Mouse (Mus musculus) embryonic facial prominence, embryonic 12.5 days (tissue): ENCODE data around the gene Nyx. TPM values are rescaled to one million over a fixed set of nuclear protein-coding genes. Genes with fewer than 3 reads are reported as not detected.
"Not testable (repeated sequence)": the region's sequence is repeated elsewhere in the genome, so short reads cannot be mapped to it uniquely, and the experiment has no call there.

ENCODE experiments used
- ATAC-seq: fragments of 200-750 bp; cut with Nextera tagmentation; 2 replicates; pipeline ENCODE4 v1.8.0; 2017; ENCODE audit not compliant: insufficient number of reproducible peaks, insufficient read depth, low FRiP score, low TSS enrichment
- H3K27ac ChIP-seq: fragments of 300-500 bp; sonication (generic); 2 replicates; pipeline ENCODE4 v1.5.1; 2016; ENCODE audit warnings: mild to moderate bottlenecking
- H3K27me3 ChIP-seq: fragments of 300-500 bp; sonication (generic); 2 replicates; pipeline ENCODE4 v1.6.1; 2016; ENCODE audit warnings: mild to moderate bottlenecking, moderate library complexity
- H3K36me3 ChIP-seq: fragments of 300-500 bp; sonication (generic); 2 replicates; pipeline ENCODE4 v1.6.1; 2016; ENCODE audit warnings: mild to moderate bottlenecking
- H3K4me1 ChIP-seq: fragments of 300-500 bp; sonication (generic); 2 replicates; pipeline ENCODE4 v1.6.1; 2016
- H3K4me2 ChIP-seq: fragments of 300-500 bp; sonication (generic); replicated peaks from 2 replicates; pipeline ENCODE4 v1.6.1; 2016; ENCODE audit warnings: mild to moderate bottlenecking, moderate library complexity
- H3K4me3 ChIP-seq: fragments of 300-500 bp; sonication (generic); 2 replicates; pipeline ENCODE4 v1.5.1; 2016; ENCODE audit warnings: mild to moderate bottlenecking
- H3K9ac ChIP-seq: fragments of 300-500 bp; sonication (generic); 2 replicates; pipeline ENCODE4 v1.6.1; 2016; ENCODE audit warnings: mild to moderate bottlenecking, moderate library complexity
- H3K9me3 ChIP-seq: fragments of 300-500 bp; sonication (generic); 2 replicates; pipeline ENCODE4 v1.6.1; 2016; ENCODE audit warnings: mild to moderate bottlenecking, moderate library complexity
- WGBS: fragments of 180-500 bp; shearing (Covaris S2); methylation state at CpG from one replicate; pipeline ENCODE4 v1.1.7; 2016; 5-methylcytosine and 5-hydroxymethylcytosine counted together
- polyA plus RNA-seq: library from polyadenylated mRNA; unstranded; fragments of >200 nt; fragmentation: Nextera tagmentation; extraction: Ambion mirVana; gene quantifications from 2 replicates; pipeline ENCODE4 v1.2.1, GENCODE M21; 2016

Gene Nyx
- 0.06 and 0.15 TPM in 2 replicates for polyA plus RNA-seq

- no peaks in the 10 kb centered on the region for H3K36me3 ChIP-seq
- no peaks in the 10 kb centered on the region; the same call in 1 of the 2 replicates for H3K4me1 ChIP-seq
- no peak within 1 kb of the TSS for H3K4me3 ChIP-seq
- H3K27ac ChIP-seq, result no peak within 1 kb of the TSS
- ATAC-seq, result no peak
- H3K4me2 ChIP-seq, result no peak within 1 kb of the TSS
- no peaks in the 10 kb centered on the region for H3K9me3 ChIP-seq
- H3K9ac ChIP-seq, result no peak within 1 kb of the TSS
- 85% methylated on average over 3 of the region's 3 CpGs for WGBS
- peaks cover 6% of the 10 kb centered on the region; the same call in 1 of the 2 replicates for H3K27me3 ChIP-seq
These were observed at the start of gene Nyx for GRCm38 (mm10) chrX:13465810-13466209. Gene Nyx (plus strand): TSS chrX:13466110.

- no peaks in the 10 kb centered on the region for H3K36me3 ChIP-seq
- H3K9ac ChIP-seq, result no peak overlapping the region
- H3K4me2 ChIP-seq, result no peak overlapping the region
- ATAC-seq, result no peak
- no peak overlapping the region for H3K4me3 ChIP-seq
- no peaks in the 10 kb centered on the region for H3K9me3 ChIP-seq
- no peaks in the 10 kb centered on the region for H3K4me1 ChIP-seq
- H3K27ac ChIP-seq, result no peak overlapping the region
- 71% methylated on average over 4 of the region's 4 CpGs for WGBS
- peaks cover 5% of the 10 kb centered on the region; the same call in 1 of the 2 replicates for H3K27me3 ChIP-seq
These were observed 43.9 kb upstream of the Nyx start for GRCm38 (mm10) chrX:13422047-13422446.

- WGBS, result 59% methylated on average over 6 of the region's 6 CpGs
- no peak overlapping the region for H3K27ac ChIP-seq
- no peak overlapping the region for H3K4me3 ChIP-seq
- H3K4me1 ChIP-seq, result no peaks in the 10 kb centered on the region
- H3K36me3 ChIP-seq, result no peaks in the 10 kb centered on the region
- no peaks in the 10 kb centered on the region for H3K9me3 ChIP-seq
- H3K27me3 ChIP-seq, result peaks cover 10% of the 10 kb centered on the region
- H3K4me2 ChIP-seq, result no peak overlapping the region
- no peak for ATAC-seq
- H3K9ac ChIP-seq, result no peak overlapping the region
These were observed 34.5 kb upstream of the Nyx start for GRCm38 (mm10) chrX:13431421-13431820.

- not testable (repeated sequence) for ATAC-seq
These were observed 29.9 kb upstream of the Nyx start for GRCm38 (mm10) chrX:13436042-13436441.

GRCm38 (mm10) chrX:13456544-13456943, 9.4 kb upstream of the Nyx start:
- not testable (repeated sequence) for H3K4me1 ChIP-seq, H3K4me3 ChIP-seq, H3K9ac ChIP-seq, H3K27me3 ChIP-seq, H3K36me3 ChIP-seq, ATAC-seq, H3K27ac ChIP-seq, H3K4me2 ChIP-seq, H3K9me3 ChIP-seq
- WGBS, result 76% methylated on average over 9 of the region's 9 CpGs

More at GRCm38 (mm10) chrX:13436042-13436441, 29.9 kb upstream of the Nyx start:
- not testable (repeated sequence) for H3K27ac ChIP-seq, H3K4me2 ChIP-seq, H3K9ac ChIP-seq, H3K9me3 ChIP-seq, H3K4me1 ChIP-seq, H3K27me3 ChIP-seq, H3K4me3 ChIP-seq, H3K36me3 ChIP-seq
- WGBS, result 96% methylated on average over 2 of the region's 2 CpGs

- no peaks in the 10 kb centered on the region for H3K9me3 ChIP-seq
- H3K4me3 ChIP-seq, result no peak overlapping the region
- H3K27me3 ChIP-seq, result peaks cover 7% of the 10 kb centered on the region
- H3K27ac ChIP-seq, result no peak overlapping the region
- no peak overlapping the region for H3K9ac ChIP-seq
- ATAC-seq, result no peak
- H3K36me3 ChIP-seq, result no peaks in the 10 kb centered on the region
- no peak overlapping the region for H3K4me2 ChIP-seq
- H3K4me1 ChIP-seq, result no peaks in the 10 kb centered on the region
- WGBS, result 86% methylated on average over 1 of the region's 1 CpGs
These were observed 7.1 kb upstream of the Nyx start for GRCm38 (mm10) chrX:13458766-13459165.

- peak overlapping the region; percentile 34 for H3K4me3 ChIP-seq
- peak overlapping the region; percentile 70; the same call in 1 of the 2 replicates for H3K27ac ChIP-seq
- H3K36me3 ChIP-seq, result no peaks in the 10 kb centered on the region
- H3K27me3 ChIP-seq, result peaks cover 10% of the 10 kb centered on the region
- no peaks in the 10 kb centered on the region for H3K9me3 ChIP-seq
- H3K4me2 ChIP-seq, result peak overlapping the region; percentile 43
- WGBS, result 20% methylated on average over 46 of the region's 46 CpGs
- peak; percentile 91 for ATAC-seq
- no peaks in the 10 kb centered on the region for H3K4me1 ChIP-seq
- H3K9ac ChIP-seq, result peak overlapping the region; percentile 40
These were observed 4.3 kb upstream of the Nyx start for GRCm38 (mm10) chrX:13461266-13462261.

GRCm38 (mm10) chrX:13462982-13463517, 2.9 kb upstream of the Nyx start:
- Histone ChIP-seq H3K9me3 (no peaks in the 10 kb centered on the region), H3K4me2 (no peak overlapping the region), H3K27me3 (peaks cover 10% of the 10 kb centered on the region), H3K4me3 (no peak overlapping the region), H3K9ac (no peak overlapping the region), H3K27ac (no peak overlapping the region), H3K4me1 (no peaks in the 10 kb centered on the region), H3K36me3 (no peaks in the 10 kb centered on the region)
- 83% methylated on average over 2 of the region's 2 CpGs for WGBS
- ATAC-seq, result no peak

- peaks cover 3% of the 10 kb centered on the region; the same call in 1 of the 2 replicates for H3K27me3 ChIP-seq
- H3K4me1 ChIP-seq, result no peaks in the 10 kb centered on the region; the same call in 1 of the 2 replicates
- no peak overlapping the region for H3K4me2 ChIP-seq
- H3K9ac ChIP-seq, result no peak overlapping the region
- no peak overlapping the region for H3K27ac ChIP-seq
- no peaks in the 10 kb centered on the region for H3K9me3 ChIP-seq
- no peaks in the 10 kb centered on the region for H3K36me3 ChIP-seq
- no peak overlapping the region for H3K4me3 ChIP-seq
- ATAC-seq, result no peak
- 80% methylated on average over 2 of the region's 2 CpGs for WGBS
These were observed 771 bp downstream of the Nyx start for GRCm38 (mm10) chrX:13466681-13467080.

GRCm38 (mm10) chrX:13467121-13467571, 1.2 kb downstream of the Nyx start:
- H3K27ac ChIP-seq, result no peak overlapping the region
- H3K4me3 ChIP-seq, result no peak overlapping the region
- no peak overlapping the region for H3K9ac ChIP-seq
- WGBS, result 58% methylated on average over 6 of the region's 6 CpGs
- H3K36me3 ChIP-seq, result no peaks in the 10 kb centered on the region
- H3K4me2 ChIP-seq, result no peak overlapping the region
- H3K4me1 ChIP-seq, result no peaks in the 10 kb centered on the region; the same call in 1 of the 2 replicates
- H3K27me3 ChIP-seq, result peaks cover 3% of the 10 kb centered on the region; the same call in 1 of the 2 replicates
- ATAC-seq, result no peak
- no peaks in the 10 kb centered on the region for H3K9me3 ChIP-seq

GRCm38 (mm10) chrX:13469160-13470116, 3.5 kb downstream of the Nyx start:
- Histone ChIP-seq H3K27ac (no peak overlapping the region), H3K9ac (no peak overlapping the region), H3K4me1 (no peaks in the 10 kb centered on the region; the same call in 1 of the 2 replicates), H3K36me3 (no peaks in the 10 kb centered on the region), H3K27me3 (peaks cover 3% of the 10 kb centered on the region; the same call in 1 of the 2 replicates), H3K9me3 (no peaks in the 10 kb centered on the region), H3K4me3 (no peak overlapping the region), H3K4me2 (no peak overlapping the region)
- ATAC-seq, result no peak
- WGBS, result 62% methylated on average over 9 of the region's 9 CpGs
